Mouse (Mus musculus) midbrain, embryonic 16.5 days (tissue): ENCODE data around the gene Rad51b. TPM values are rescaled to one million over a fixed set of nuclear protein-coding genes. Genes with fewer than 3 reads are reported as not detected.

Experiments used
- ATAC-seq: fragments of 200-750 bp; cut with Nextera tagmentation; 2 replicates; pipeline ENCODE4 v1.8.0; 2017; ENCODE audit warnings: moderate TSS enrichment
- H3K27ac ChIP-seq: fragments of 300-500 bp; sonication (generic); 2 replicates; pipeline ENCODE4 v1.5.1; 2014; ENCODE audit warnings: mild to moderate bottlenecking, low read length, mixed read lengths
- H3K27me3 ChIP-seq: fragments of 300-500 bp; sonication (generic); 2 replicates; pipeline ENCODE4 v1.6.1; 2014; ENCODE audit warnings: low read depth, low read length, mixed read lengths; ENCODE audit not compliant: control insufficient read depth, insufficient read depth
- H3K36me3 ChIP-seq: fragments of 300-500 bp; sonication (generic); 2 replicates; pipeline ENCODE4 v1.6.1; 2014; ENCODE audit warnings: mild to moderate bottlenecking, low read length, moderate library complexity, mixed read lengths; ENCODE audit not compliant: control insufficient read depth, insufficient read depth
- H3K4me1 ChIP-seq: fragments of 300-500 bp; sonication (generic); 2 replicates; pipeline ENCODE4 v1.6.1; 2014; ENCODE audit warnings: mild to moderate bottlenecking, low read length, mixed read lengths; ENCODE audit not compliant: control insufficient read depth, insufficient read depth
- H3K4me2 ChIP-seq: fragments of 300-500 bp; sonication (generic); 2 replicates; pipeline ENCODE4 v1.6.1; 2014; ENCODE audit warnings: mild to moderate bottlenecking, low read length, mixed read lengths
- H3K4me3 ChIP-seq: fragments of 300-500 bp; sonication (generic); 2 replicates; pipeline ENCODE4 v1.5.1; 2014; ENCODE audit warnings: low read depth, mild to moderate bottlenecking, low read length, moderate library complexity, mixed read lengths
- H3K9ac ChIP-seq: fragments of 300-500 bp; sonication (generic); 2 replicates; pipeline ENCODE4 v1.6.1; 2014; ENCODE audit warnings: low read depth, low read length, mixed read lengths
- H3K9me3 ChIP-seq: fragments of 300-500 bp; sonication (generic); replicated peaks from 2 replicates; pipeline ENCODE4 v1.6.1; 2014; ENCODE audit warnings: mild to moderate bottlenecking, low read length, mixed read lengths; ENCODE audit not compliant: control insufficient read depth, poor library complexity, severe bottlenecking
- WGBS: fragments of 180-500 bp; shearing (Covaris S2); extraction: QIAGEN DNeasy Blood & Tissue Kit; methylation state at CpG from one replicate; pipeline ENCODE4 v1.1.7; 2014; 5-methylcytosine and 5-hydroxymethylcytosine counted together
- polyA plus RNA-seq: library from polyadenylated mRNA; unstranded; fragments of >200 nt; fragmentation: Nextera tagmentation; extraction: Ambion mirVana; gene quantifications from 2 replicates; pipeline ENCODE4 v1.2.1, GENCODE M21; 2015

Gene Rad51b
- polyA plus RNA-seq, 1 experiment from 2014 or later, result 1.5 TPM

GRCm38 (mm10) chr12:79674846-79675439 is 377.9 kb downstream of the Rad51b start:
- Histone ChIP-seq H3K9ac (no peak overlapping the region), H3K9me3 (no peaks in the 10 kb centered on the region), H3K36me3 (no peaks in the 10 kb centered on the region), H3K27me3 (no peaks in the 10 kb centered on the region), H3K4me1 (peaks cover 3% of the 10 kb centered on the region; the same call in 1 of the 2 replicates), H3K27ac (no peak overlapping the region), H3K4me2 (no peak overlapping the region), H3K4me3 (no peak overlapping the region)
- 61% methylated on average over 11 of the region's 11 CpGs for WGBS
- no peak for ATAC-seq

- H3K4me1 ChIP-seq, result peaks cover 3% of the 10 kb centered on the region; the same call in 1 of the 2 replicates
- no peak overlapping the region for H3K27ac ChIP-seq
- H3K4me3 ChIP-seq, result no peak overlapping the region
- no peak overlapping the region for H3K4me2 ChIP-seq
- no peaks in the 10 kb centered on the region for H3K36me3 ChIP-seq
- WGBS, result 74% methylated on average over 13 of the region's 13 CpGs
- H3K9ac ChIP-seq, result no peak overlapping the region
- no peaks in the 10 kb centered on the region for H3K9me3 ChIP-seq
- no peaks in the 10 kb centered on the region for H3K27me3 ChIP-seq
- ATAC-seq, result no peak
Observed at GRCm38 (mm10) chr12:79675440-79676176, 378.5 kb downstream of the Rad51b start.

GRCm38 (mm10) chr12:79676251-79676650 is 379.2 kb downstream of the Rad51b start:
- 90% methylated on average over 6 of the region's 6 CpGs for WGBS
- no peak overlapping the region for H3K27ac ChIP-seq
- H3K36me3 ChIP-seq, result no peaks in the 10 kb centered on the region

GRCm38 (mm10) chr12:79676896-79677295 is 379.8 kb downstream of the Rad51b start:
- H3K4me3 ChIP-seq, result no peak overlapping the region
- H3K9ac ChIP-seq, result no peak overlapping the region
- peaks cover 3% of the 10 kb centered on the region; the same call in 1 of the 2 replicates for H3K4me1 ChIP-seq
- H3K27me3 ChIP-seq, result no peaks in the 10 kb centered on the region
- H3K36me3 ChIP-seq, result no peaks in the 10 kb centered on the region
- ATAC-seq, result no peak
- WGBS, result 88% methylated on average over 5 of the region's 5 CpGs
- no peak overlapping the region for H3K27ac ChIP-seq
- no peaks in the 10 kb centered on the region for H3K9me3 ChIP-seq
- H3K4me2 ChIP-seq, result no peak overlapping the region

More at GRCm38 (mm10) chr12:79676251-79676650, 379.2 kb downstream of the Rad51b start:
- Histone ChIP-seq H3K9me3 (no peaks in the 10 kb centered on the region), H3K9ac (no peak overlapping the region), H3K4me1 (peaks cover 3% of the 10 kb centered on the region; the same call in 1 of the 2 replicates), H3K27me3 (no peaks in the 10 kb centered on the region), H3K4me2 (no peak overlapping the region), H3K4me3 (no peak overlapping the region)
- no peak for ATAC-seq

GRCm38 (mm10) chr12:79679251-79679901 is 382.3 kb downstream of the Rad51b start:
- no peak overlapping the region for H3K4me2 ChIP-seq
- ATAC-seq, result no peak
- H3K4me1 ChIP-seq, result peaks cover 3% of the 10 kb centered on the region; the same call in 1 of the 2 replicates
- peak overlapping the region; percentile 25; the same call in 1 of the 2 replicates for H3K27ac ChIP-seq
- H3K36me3 ChIP-seq, result no peaks in the 10 kb centered on the region
- WGBS, result 77% methylated on average over 11 of the region's 11 CpGs
- H3K9ac ChIP-seq, result no peak overlapping the region
- H3K4me3 ChIP-seq, result no peak overlapping the region
- no peaks in the 10 kb centered on the region for H3K27me3 ChIP-seq
- H3K9me3 ChIP-seq, result no peaks in the 10 kb centered on the region

DNA sequence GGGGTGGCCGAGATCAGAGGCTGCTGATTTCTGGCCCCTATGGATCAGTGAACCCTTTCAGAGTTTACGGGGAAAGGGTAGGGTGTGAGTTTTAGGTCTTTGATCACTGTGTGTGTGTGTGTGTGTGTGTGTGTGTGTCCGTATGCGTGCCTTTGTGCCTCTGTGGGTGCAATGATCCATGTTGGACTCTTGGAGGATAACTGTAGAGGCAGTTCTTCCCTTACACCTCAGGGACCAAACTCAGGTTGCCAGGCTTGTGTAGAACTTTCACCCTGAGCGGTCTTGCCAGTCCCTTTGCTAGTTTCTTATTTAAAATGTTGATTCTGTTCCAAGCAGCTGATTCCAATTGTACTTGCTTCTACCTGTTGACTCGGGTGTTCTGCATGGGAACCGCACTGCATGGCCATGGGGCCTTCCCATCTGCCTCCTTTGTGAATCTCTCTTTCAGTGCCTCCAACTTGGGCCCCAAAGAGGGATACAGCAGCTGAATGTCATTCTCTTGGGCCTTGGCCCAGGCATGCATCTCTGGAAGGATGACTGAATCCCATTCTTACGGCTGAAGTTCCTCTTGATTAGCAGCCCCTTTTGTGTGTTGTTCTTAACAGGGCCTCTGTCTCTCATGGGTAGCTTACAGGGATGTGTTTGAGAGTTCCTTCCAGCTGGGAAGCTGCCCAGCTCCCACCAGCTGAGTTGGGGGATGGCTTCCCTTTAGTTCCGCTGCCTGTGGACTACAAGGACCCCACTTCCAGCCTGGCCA is 383.0 kb downstream of the Rad51b start:
- Histone ChIP-seq H3K9ac (no peak overlapping the region), H3K36me3 (no peaks in the 10 kb centered on the region), H3K9me3 (no peaks in the 10 kb centered on the region), H3K27ac (peak overlapping the region; percentile 44), H3K4me1 (peaks cover 3% of the 10 kb centered on the region; the same call in 1 of the 2 replicates), H3K4me2 (no peak overlapping the region), H3K4me3 (no peak overlapping the region), H3K27me3 (no peaks in the 10 kb centered on the region)
- ATAC-seq, result peak; percentile 87
- WGBS, result 57% methylated on average over 9 of the region's 9 CpGs

GRCm38 (mm10) chr12:79680698-79681072 is 383.6 kb downstream of the Rad51b start:
- H3K4me2 ChIP-seq, result no peak overlapping the region
- H3K27ac ChIP-seq, result peak overlapping the region; percentile 44
- no peaks in the 10 kb centered on the region for H3K9me3 ChIP-seq
- WGBS, result 46% methylated on average over 3 of the region's 3 CpGs
- H3K9ac ChIP-seq, result no peak overlapping the region
- ATAC-seq, result peak; percentile 70
- H3K4me3 ChIP-seq, result no peak overlapping the region
- H3K27me3 ChIP-seq, result no peaks in the 10 kb centered on the region
- peaks cover 3% of the 10 kb centered on the region; the same call in 1 of the 2 replicates for H3K4me1 ChIP-seq
- H3K36me3 ChIP-seq, result no peaks in the 10 kb centered on the region

DNA sequence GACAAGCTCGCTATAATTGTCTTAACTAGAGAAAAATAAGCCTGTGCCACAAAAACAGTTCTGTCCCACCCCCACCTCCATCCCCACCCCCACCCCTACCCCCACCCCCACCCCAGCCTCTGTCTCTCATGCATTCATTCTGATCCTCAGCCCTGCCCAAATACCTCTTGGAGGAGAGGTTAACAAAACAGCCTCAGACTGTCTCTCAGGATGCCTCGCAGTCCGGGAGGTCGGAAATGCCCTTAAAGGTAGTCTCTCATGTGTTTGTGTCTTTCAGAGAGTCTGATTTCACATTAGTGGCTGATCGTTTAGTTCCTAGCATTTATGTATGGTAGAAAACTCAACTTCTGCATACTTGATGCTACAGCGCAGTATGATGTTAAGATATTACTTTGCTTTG is 384.5 kb downstream of the Rad51b start:
- H3K9me3 ChIP-seq, result no peaks in the 10 kb centered on the region
- no peak overlapping the region for H3K9ac ChIP-seq
- no peaks in the 10 kb centered on the region for H3K27me3 ChIP-seq
- no peak for ATAC-seq
- no peak overlapping the region for H3K4me3 ChIP-seq
- 80% methylated on average over 6 of the region's 6 CpGs for WGBS
- peaks cover 3% of the 10 kb centered on the region; the same call in 1 of the 2 replicates for H3K4me1 ChIP-seq
- H3K4me2 ChIP-seq, result no peak overlapping the region
- H3K27ac ChIP-seq, result no peak overlapping the region
- H3K36me3 ChIP-seq, result no peaks in the 10 kb centered on the region
